Mouse (Mus musculus) kidney, adult 2 months (tissue): ENCODE results near the gene Slco2a1. TPM values are rescaled to one million over a fixed set of nuclear protein-coding genes. Genes with fewer than 3 reads are reported as not detected.

ENCODE experiments used
- DNase-seq: peaks from one replicate; pipeline ENCODE4 v3.0.0; 2021
- H3K27ac ChIP-seq: fragments of 200-500 bp; 2 replicates; pipeline ENCODE4 v1.5.1; 2012; ENCODE audit warnings: low read depth, low read length, control low read depth, inconsistent platforms; ENCODE audit not compliant: insufficient read depth
- H3K27me3 ChIP-seq: fragments of 200-500 bp; replicated peaks from 2 replicates; pipeline ENCODE4 v1.6.1; 2012; ENCODE audit warnings: mild to moderate bottlenecking, moderate library complexity, low read length, inconsistent platforms; ENCODE audit not compliant: control insufficient read depth, insufficient read depth
- H3K36me3 ChIP-seq: fragments of 200-500 bp; 2 replicates; pipeline ENCODE4 v1.6.1; 2012; ENCODE audit warnings: mild to moderate bottlenecking, moderate library complexity, low read length, inconsistent platforms; ENCODE audit not compliant: control insufficient read depth, insufficient read depth
- H3K4me1 ChIP-seq: fragments of 200-500 bp; 2 replicates; pipeline ENCODE4 v1.6.1; 2011; ENCODE audit warnings: low read length; ENCODE audit not compliant: control insufficient read depth, insufficient read depth
- H3K4me3 ChIP-seq: fragments of 200-500 bp; 2 replicates; pipeline ENCODE4 v1.5.1; 2011; ENCODE audit warnings: mild to moderate bottlenecking, low read depth, low read length, control low read depth; ENCODE audit not compliant: insufficient read depth
- CTCF ChIP-seq: fragments of 200-500 bp; conservative IDR thresholded peaks from 2 replicates; pipeline ENCODE4 v1.5.1; 2011; ENCODE audit warnings: low read depth, mild to moderate bottlenecking, control low read depth, low read length, moderate library complexity, mixed read lengths; ENCODE audit not compliant: insufficient read depth, insufficient read length
- POLR2A ChIP-seq: fragments of 200-500 bp; IDR thresholded peaks from one replicate; pipeline ENCODE4 v1.6.1; 2011; ENCODE audit warnings: low read depth, low read length, control low read depth
- WGBS: fragments of 180-500 bp; shearing (Covaris S2); methylation state at CpG from one replicate; pipeline ENCODE4 v1.1.7; 2018; 5-methylcytosine and 5-hydroxymethylcytosine counted together
- polyA plus RNA-seq: library from polyadenylated mRNA; depleted of rRNA; stranded (reverse); fragments of >200 nt; gene quantifications from 2 replicates; pipeline ENCODE4 v1.2.3, GENCODE M21; 2012; rRNA removed

The Slco2a1 gene
- polyA plus RNA-seq, 1 experiment, result 23.6 TPM

DNA sequence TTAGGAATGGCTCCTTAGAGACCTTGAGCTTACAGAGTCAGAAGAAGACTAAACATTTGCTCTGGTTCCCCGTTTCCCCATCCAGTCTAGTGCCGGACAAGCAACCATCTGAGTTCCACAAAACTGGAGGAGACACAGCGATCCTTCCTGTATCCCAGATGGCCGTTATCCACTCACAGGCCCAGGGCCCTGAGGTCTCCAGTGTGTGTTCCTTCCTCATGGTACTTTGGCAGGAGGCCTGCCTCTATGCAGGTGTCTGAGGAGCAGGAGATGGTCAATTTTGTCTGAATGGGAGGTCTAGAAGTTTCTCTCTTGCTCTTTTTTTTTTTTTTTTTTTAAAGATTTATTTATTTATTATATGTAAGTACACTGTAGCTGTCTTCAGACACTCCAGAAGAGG is 136.2 kb downstream of the Slco2a1 start:
- Histone ChIP-seq H3K4me3 (no peak overlapping the region), H3K27me3 (no peaks in the 10 kb centered on the region), H3K4me1 (no peaks in the 10 kb centered on the region), H3K27ac (no peak overlapping the region), H3K36me3 (no peaks in the 10 kb centered on the region)
- no peak for DNase-seq
- TF ChIP-seq CTCF (no peak), POLR2A (no peak)
- 99% methylated on average over 4 of the region's 4 CpGs for WGBS

DNA sequence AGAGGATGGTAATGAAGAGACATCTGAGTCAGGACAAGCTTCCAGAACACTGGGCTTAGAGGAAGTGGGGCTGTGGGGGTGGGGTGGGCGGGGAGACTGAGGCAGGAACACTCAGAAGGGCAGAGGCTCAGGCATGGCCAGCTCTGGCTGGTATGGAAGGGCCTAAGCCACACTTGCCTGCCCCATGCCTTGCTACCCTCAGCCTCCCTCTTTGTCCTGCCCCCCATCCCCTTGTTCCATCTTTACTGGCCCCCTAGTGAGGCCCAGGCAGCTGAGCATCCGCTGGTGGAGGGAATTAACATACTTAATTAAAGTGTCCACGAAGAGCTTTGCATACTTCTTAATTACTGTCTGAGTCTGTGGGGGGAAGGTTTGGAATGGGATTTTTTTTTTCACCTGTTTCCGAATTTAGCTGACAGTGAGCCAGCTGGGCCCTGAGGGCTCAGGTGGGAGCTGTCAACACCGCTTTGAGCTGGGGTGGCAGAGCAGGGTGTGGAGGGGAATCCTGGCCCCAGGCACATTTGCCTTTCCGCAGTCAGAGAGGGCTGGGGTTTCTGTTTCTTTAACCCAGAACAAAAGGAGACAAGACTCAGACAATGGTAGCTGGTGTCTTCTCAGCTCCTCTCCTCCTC is 145.1 kb downstream of the Slco2a1 start:
- no peaks in the 10 kb centered on the region for H3K27me3 ChIP-seq
- DNase-seq, result no peak
- no peak for TF ChIP-seq CTCF
- no peak for TF ChIP-seq POLR2A
- no peak overlapping the region for H3K27ac ChIP-seq
- no peaks in the 10 kb centered on the region for H3K4me1 ChIP-seq
- H3K4me3 ChIP-seq, result no peak overlapping the region
- no peaks in the 10 kb centered on the region for H3K36me3 ChIP-seq
- 73% methylated on average over 6 of the region's 6 CpGs for WGBS

DNA sequence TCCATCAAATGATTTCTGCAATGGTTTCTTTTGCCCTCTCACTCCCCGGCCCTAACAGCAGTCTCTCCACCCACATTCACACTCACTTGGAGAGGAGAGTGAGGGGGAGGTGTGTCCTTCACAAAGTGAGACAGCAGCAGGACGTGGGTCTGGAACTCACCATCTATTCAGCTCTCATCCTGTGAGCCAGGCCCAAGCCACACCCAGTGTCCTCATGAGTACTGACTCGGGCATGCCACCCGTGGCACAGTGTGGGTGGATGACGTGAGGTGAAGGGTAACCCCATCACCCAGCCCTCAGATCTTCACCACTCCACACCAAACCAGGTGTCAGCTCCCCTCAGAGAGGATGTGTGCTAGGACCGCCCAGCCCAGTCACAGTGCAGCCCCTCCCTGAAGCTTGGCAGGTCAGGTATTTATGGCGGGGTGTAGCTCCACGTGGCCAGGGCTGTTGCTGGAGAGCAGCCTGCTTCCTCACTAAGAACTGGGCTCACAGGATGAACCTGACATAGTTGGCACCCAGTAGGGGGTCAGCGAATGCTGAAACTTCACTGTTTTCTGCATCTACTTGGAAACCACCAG is 146.0 kb downstream of the Slco2a1 start:
- no peaks in the 10 kb centered on the region for H3K36me3 ChIP-seq
- no peaks in the 10 kb centered on the region for H3K4me1 ChIP-seq
- no peak overlapping the region for H3K4me3 ChIP-seq
- H3K27me3 ChIP-seq, result no peaks in the 10 kb centered on the region
- no peak for DNase-seq
- no peak overlapping the region for H3K27ac ChIP-seq
- WGBS, result 46% methylated on average over 9 of the region's 9 CpGs
- TF ChIP-seq CTCF, result no peak
- no peak for TF ChIP-seq POLR2A

DNA sequence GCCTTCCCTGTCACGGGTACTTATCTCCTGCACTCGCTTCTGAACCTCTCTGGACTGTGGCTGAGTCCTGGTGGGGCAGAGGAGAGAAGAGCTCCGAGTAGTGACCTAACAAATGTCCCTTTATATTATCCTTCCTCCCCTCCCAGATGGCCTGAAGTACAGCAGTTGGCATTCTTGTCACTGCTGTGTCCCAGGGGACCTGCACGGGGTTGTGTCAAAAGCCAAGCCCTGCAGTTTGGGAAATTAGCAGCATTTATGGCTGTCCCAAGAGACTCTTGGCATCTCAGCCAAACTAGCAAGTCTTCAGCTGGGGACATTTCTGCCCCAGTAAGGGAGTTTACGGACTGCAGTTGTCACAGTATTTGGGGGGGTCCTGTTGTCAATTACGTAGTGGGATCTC is 151.0 kb downstream of the Slco2a1 start:
- Histone ChIP-seq H3K27ac (no peak overlapping the region), H3K4me3 (no peak overlapping the region), H3K27me3 (no peaks in the 10 kb centered on the region), H3K36me3 (no peaks in the 10 kb centered on the region), H3K4me1 (no peaks in the 10 kb centered on the region)
- 66% methylated on average over 6 of the region's 6 CpGs for WGBS
- TF ChIP-seq POLR2A (no peak), CTCF (no peak)
- peak; percentile 33 for DNase-seq

DNA sequence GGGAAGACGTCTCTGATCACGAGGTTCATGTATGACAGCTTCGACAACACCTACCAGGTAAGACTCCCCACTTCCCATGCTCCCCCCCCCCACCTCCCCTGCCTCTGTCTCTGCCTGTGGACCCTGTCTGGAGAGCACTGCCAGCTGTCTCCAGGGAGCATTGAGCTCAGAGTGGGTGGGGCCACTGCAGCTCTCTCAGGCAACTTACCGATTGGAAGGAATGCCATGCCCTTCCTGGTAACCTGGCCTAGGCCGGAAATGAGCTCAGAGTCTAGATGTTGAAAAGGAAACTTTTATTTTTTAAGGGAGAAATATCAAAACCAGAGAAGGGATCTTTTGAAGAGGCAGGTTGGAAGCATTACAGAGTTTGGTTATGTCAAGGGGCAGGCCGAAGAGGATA is 151.9 kb downstream of the Slco2a1 start:
- Histone ChIP-seq H3K27ac (no peak overlapping the region), H3K4me3 (no peak overlapping the region), H3K4me1 (no peaks in the 10 kb centered on the region), H3K36me3 (no peaks in the 10 kb centered on the region), H3K27me3 (no peaks in the 10 kb centered on the region)
- DNase-seq, result no peak
- no peak for TF ChIP-seq CTCF
- WGBS, result 83% methylated on average over 6 of the region's 6 CpGs

DNA sequence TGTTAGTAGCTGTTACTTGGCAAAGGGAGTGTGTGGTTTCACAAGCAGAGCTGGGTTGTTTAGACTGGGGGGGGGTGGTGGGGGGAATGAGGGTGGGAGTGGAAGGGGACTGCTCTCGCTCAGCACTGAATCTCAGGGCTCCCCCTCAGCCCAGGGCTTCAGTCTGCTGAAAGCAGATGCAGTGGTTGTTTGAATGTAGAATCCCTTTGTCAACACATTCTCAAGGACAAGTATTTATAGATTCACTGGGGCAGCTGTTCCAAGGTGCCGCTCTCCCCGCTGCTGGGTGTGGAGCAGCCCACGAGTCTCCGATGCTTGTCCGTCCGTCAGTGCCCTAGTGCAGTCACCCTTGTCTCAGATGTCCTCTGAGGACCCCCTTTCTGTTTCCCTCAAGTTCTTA is 152.8 kb downstream of the Slco2a1 start:
- Histone ChIP-seq H3K36me3 (no peaks in the 10 kb centered on the region), H3K4me1 (no peaks in the 10 kb centered on the region), H3K27me3 (no peaks in the 10 kb centered on the region), H3K4me3 (no peak overlapping the region), H3K27ac (no peak overlapping the region)
- WGBS, result 82% methylated on average over 7 of the region's 7 CpGs
- no peak for DNase-seq
- TF ChIP-seq POLR2A, result no peak
- no peak for TF ChIP-seq CTCF

DNA sequence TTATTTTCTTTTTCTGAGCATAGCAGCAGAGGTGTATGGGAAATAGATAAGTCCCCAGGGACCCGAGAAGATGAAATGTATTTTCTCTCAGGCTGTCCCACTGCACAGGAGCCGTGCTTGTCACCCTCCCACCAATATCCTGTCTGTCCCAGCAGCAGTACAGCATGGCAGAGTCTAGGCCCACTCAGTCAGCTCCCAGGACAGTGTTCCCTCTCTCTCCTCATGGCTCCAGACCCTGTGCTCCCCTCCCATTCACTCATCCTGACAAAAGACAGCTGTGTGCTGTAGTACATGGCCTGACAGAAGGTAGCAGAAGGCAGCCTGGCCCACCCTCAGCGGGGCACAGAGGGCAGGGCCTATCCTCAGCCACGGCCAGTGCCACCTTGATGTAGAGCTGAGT is 155.4 kb downstream of the Slco2a1 start:
- Histone ChIP-seq H3K27ac (no peak overlapping the region), H3K36me3 (no peaks in the 10 kb centered on the region), H3K27me3 (no peaks in the 10 kb centered on the region), H3K4me1 (no peaks in the 10 kb centered on the region), H3K4me3 (no peak overlapping the region)
- DNase-seq, result no peak
- WGBS, result 63% methylated on average over 4 of the region's 4 CpGs
- no peak for TF ChIP-seq CTCF
- TF ChIP-seq POLR2A, result no peak

DNA sequence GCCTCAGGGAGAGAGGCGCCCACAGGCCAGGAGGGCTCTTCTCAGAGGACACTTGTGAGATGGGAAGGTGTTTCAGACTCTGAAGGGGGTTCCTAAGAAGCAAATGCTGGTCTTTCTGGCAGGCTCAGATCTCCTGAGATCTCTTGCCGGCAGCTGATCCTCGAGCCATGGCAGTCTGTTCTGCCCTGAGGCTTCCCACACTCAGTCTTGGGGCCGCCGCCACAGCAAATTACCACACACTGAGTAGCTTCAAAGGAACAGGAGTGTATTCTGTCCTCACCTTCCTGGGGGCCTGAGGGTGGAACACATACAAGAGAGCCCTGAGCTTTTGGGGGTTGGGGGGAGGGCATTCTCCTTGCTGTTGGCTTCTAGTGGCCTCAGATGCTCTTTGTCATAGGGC is 156.8 kb downstream of the Slco2a1 start:
- TF ChIP-seq CTCF, result no peak
- no peak for TF ChIP-seq POLR2A

More for the DNA sequence above, 156.8 kb downstream of the Slco2a1 start:
- Histone ChIP-seq H3K27me3 (no peaks in the 10 kb centered on the region), H3K4me3 (no peak overlapping the region), H3K4me1 (no peaks in the 10 kb centered on the region), H3K36me3 (no peaks in the 10 kb centered on the region), H3K27ac (no peak overlapping the region)
- WGBS, result 76% methylated on average over 5 of the region's 5 CpGs
- no peak for DNase-seq

Other genes starting within 250 kb of the Slco2a1 start
- 41.2 and 42.7 TPM in 2 replicates for gene Ryk, start 153.8 kb upstream of the Slco2a1 start, polyA plus RNA-seq
- 2.7 and 3.8 TPM in 2 replicates for gene Rab6b, start 123.1 kb downstream of the Slco2a1 start, polyA plus RNA-seq
- 35.4 and 44.4 TPM in 2 replicates for gene Srprb, start 213.4 kb downstream of the Slco2a1 start, polyA plus RNA-seq
- gene Gm20425, start 241.6 kb downstream of the Slco2a1 start, polyA plus RNA-seq, result not detected in 2 replicates
- gene Trf, start 241.7 kb downstream of the Slco2a1 start, polyA plus RNA-seq, result 147 TPM in 2 replicates